Mouse (Mus musculus): Measurements from ENCODE around the gene Tnfrsf17. TPM values are rescaled to one million over a fixed set of nuclear protein-coding genes. Genes with fewer than 3 reads are reported as not detected.
"Not testable (repeated sequence)": the region's sequence is repeated elsewhere in the genome, so short reads cannot be mapped to it uniquely, and the experiment has no call there.

Gene Tnfrsf17
- polyA plus RNA-seq, 1 experiment from 2014 or later, result not detected

DNA sequence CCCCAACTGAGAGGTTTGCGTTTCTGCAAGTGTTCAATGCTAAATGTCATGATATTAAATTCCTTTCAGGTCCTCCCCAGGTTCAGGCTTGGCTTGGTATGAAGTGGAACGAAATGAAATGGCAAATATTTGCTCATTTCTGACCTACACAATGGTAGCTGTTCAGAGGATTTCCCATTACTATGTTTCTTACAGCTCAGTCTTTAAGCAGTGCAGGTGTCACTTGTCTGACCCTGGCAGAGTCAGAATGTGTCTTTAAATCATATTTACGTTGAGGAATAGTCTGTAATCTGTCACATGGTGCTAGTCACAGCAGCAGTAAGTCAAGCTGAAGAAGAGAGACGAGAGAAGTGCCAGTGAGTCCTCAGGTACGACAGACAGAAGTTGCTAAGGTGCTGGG is 45.6 kb downstream of the Tnfrsf17 start:
- Histone ChIP-seq H3K4me2 (replicated peaks) (no peak overlapping the region), H3K27ac (replicated peaks) (no peak overlapping the region), H3K27me3 (no peaks in the 10 kb centered on the region), H3K4me3 (no peak overlapping the region), H3K4me1 (no peaks in the 10 kb centered on the region), H3K9ac (replicated peaks) (no peak overlapping the region), H3K9me3 (no peaks in the 10 kb centered on the region), H3K36me3 (no peaks in the 10 kb centered on the region)
- no peak for ATAC-seq (replicated peaks)
- 69% methylated on average over 5 of the region's 5 CpGs for WGBS

- WGBS, result 22% methylated on average over 10 of the region's 10 CpGs
- H3K4me3 ChIP-seq, result no peak overlapping the region
These were observed 46.3 kb downstream of the Tnfrsf17 start for GRCm38 (mm10) chr16:11359919-11360318.

GRCm38 (mm10) chr16:11360576-11360975 is 47.0 kb downstream of the Tnfrsf17 start:
- not testable (repeated sequence) for H3K4me2 ChIP-seq (replicated peaks); H3K4me3 ChIP-seq; H3K9me3 ChIP-seq; H3K27ac ChIP-seq (replicated peaks); H3K9ac ChIP-seq (replicated peaks); H3K4me1 ChIP-seq; H3K36me3 ChIP-seq; H3K27me3 ChIP-seq; ATAC-seq (replicated peaks)
- WGBS, result 62% methylated on average over 2 of the region's 2 CpGs

More at GRCm38 (mm10) chr16:11359919-11360318, 46.3 kb downstream of the Tnfrsf17 start:
- Histone ChIP-seq H3K27me3 (no peaks in the 10 kb centered on the region), H3K9ac (replicated peaks) (no peak overlapping the region), H3K4me1 (no peaks in the 10 kb centered on the region), H3K27ac (replicated peaks) (no peak overlapping the region), H3K4me2 (replicated peaks) (no peak overlapping the region), H3K9me3 (no peaks in the 10 kb centered on the region), H3K36me3 (no peaks in the 10 kb centered on the region)
- ATAC-seq (replicated peaks), result no peak

GRCm38 (mm10) chr16:11365626-11366025 is 52.0 kb downstream of the Tnfrsf17 start:
- WGBS, result 82% methylated on average over 5 of the region's 5 CpGs
- H3K4me1 ChIP-seq, result peaks cover 16% of the 10 kb centered on the region
- no peak overlapping the region for H3K4me3 ChIP-seq
- no peak overlapping the region for H3K9ac ChIP-seq (replicated peaks)
- H3K27me3 ChIP-seq, result no peaks in the 10 kb centered on the region
- no peak for ATAC-seq (replicated peaks)
- no peaks in the 10 kb centered on the region for H3K9me3 ChIP-seq
- H3K27ac ChIP-seq (replicated peaks), result no peak overlapping the region
- no peak overlapping the region for H3K4me2 ChIP-seq (replicated peaks)
- H3K36me3 ChIP-seq, result no peaks in the 10 kb centered on the region

GRCm38 (mm10) chr16:11366851-11367250 is 53.2 kb downstream of the Tnfrsf17 start:
- Histone ChIP-seq H3K9ac (replicated peaks) (no peak overlapping the region), H3K4me1 (peaks cover 16% of the 10 kb centered on the region), H3K27me3 (no peaks in the 10 kb centered on the region), H3K4me2 (replicated peaks) (no peak overlapping the region), H3K4me3 (no peak overlapping the region), H3K27ac (replicated peaks) (no peak overlapping the region), H3K36me3 (no peaks in the 10 kb centered on the region), H3K9me3 (no peaks in the 10 kb centered on the region)
- 85% methylated on average over 1 of the region's 1 CpGs for WGBS
- ATAC-seq (replicated peaks), result no peak

GRCm38 (mm10) chr16:11368412-11368811 is 54.8 kb downstream of the Tnfrsf17 start:
- ATAC-seq (replicated peaks), result no peak
- WGBS, result 93% methylated on average over 3 of the region's 3 CpGs
- Histone ChIP-seq H3K9ac (replicated peaks) (no peak overlapping the region), H3K36me3 (no peaks in the 10 kb centered on the region), H3K9me3 (no peaks in the 10 kb centered on the region), H3K4me2 (replicated peaks) (no peak overlapping the region), H3K27ac (replicated peaks) (no peak overlapping the region), H3K27me3 (no peaks in the 10 kb centered on the region), H3K4me1 (peaks cover 16% of the 10 kb centered on the region), H3K4me3 (no peak overlapping the region)

DNA sequence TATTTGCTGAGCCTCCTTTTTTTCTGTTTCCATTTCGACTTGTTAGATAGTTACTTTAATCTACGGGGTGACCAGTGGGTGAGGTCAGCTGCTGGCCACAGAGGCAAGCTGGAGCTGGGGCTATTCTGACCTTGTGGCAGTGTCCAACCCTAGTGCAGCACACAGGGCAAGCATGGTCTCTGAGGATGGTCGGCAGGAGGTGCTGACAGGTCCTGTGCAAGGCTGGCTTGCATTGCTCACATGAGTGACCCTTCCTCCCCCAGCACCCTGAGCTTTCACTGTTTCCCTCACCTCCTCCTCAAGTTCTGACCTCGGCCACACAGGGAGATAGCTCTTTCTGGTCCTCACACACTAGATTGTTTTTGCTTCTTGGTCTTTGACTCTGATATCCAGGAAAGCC is 55.5 kb downstream of the Tnfrsf17 start:
- peak; percentile 60; the same call in 1 of the 2 replicates for ATAC-seq (replicated peaks)
- WGBS, result 53% methylated on average over 4 of the region's 4 CpGs
- no peak overlapping the region for H3K4me2 ChIP-seq (replicated peaks)
- H3K27me3 ChIP-seq, result no peaks in the 10 kb centered on the region
- peaks cover 16% of the 10 kb centered on the region for H3K4me1 ChIP-seq
- no peak overlapping the region for H3K27ac ChIP-seq (replicated peaks)
- no peak overlapping the region for H3K4me3 ChIP-seq
- no peaks in the 10 kb centered on the region for H3K36me3 ChIP-seq
- H3K9ac ChIP-seq (replicated peaks), result no peak overlapping the region
- H3K9me3 ChIP-seq, result no peaks in the 10 kb centered on the region

DNA sequence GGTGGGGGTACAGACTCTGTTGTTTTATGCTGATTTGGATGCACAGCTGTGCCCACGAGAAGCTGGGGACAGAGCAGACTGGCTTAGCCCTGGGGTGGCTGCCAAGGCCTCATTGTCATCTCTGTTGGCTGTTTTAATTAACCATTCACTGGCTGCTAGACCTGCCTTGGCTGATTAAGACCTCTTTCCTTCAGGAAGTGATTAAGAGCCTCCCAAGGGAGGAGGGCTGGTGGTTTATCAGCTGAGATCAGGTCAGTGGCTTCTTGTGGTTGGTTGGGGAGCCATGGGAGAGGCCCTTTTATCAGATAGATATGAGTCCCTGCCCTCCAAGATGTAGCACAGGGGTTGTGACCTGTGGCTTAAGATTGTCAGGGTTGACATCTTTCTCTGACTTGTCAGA is 56.0 kb downstream of the Tnfrsf17 start:
- Histone ChIP-seq H3K36me3 (no peaks in the 10 kb centered on the region), H3K4me2 (replicated peaks) (no peak overlapping the region), H3K4me3 (no peak overlapping the region), H3K27me3 (no peaks in the 10 kb centered on the region), H3K4me1 (peaks cover 16% of the 10 kb centered on the region), H3K27ac (replicated peaks) (0 out of 2 replicates have a peak overlapping the region, but pooled peaks have one; percentile 31), H3K9ac (replicated peaks) (no peak overlapping the region), H3K9me3 (no peaks in the 10 kb centered on the region)
- ATAC-seq (replicated peaks), result peak; percentile 72; the same call in 1 of the 2 replicates
- WGBS, result 0% methylated on average over 1 of the region's 1 CpGs

Other genes with a start within 250 kb of the Tnfrsf17 start
- 48.2 and 48.5 TPM in 2 replicates for gene Litaf, start 247.7 kb upstream of the Tnfrsf17 start, polyA plus RNA-seq (2015; fragmentation: Nextera tagmentation; extraction: Ambion mirVana)
- gene Txndc11, start 179.2 kb upstream of the Tnfrsf17 start, polyA plus RNA-seq (2015; fragmentation: Nextera tagmentation; extraction: Ambion mirVana), result 32.1 and 34.4 TPM in 2 replicates
- gene Zc3h7a, start 137.4 kb upstream of the Tnfrsf17 start, polyA plus RNA-seq (2015; fragmentation: Nextera tagmentation; extraction: Ambion mirVana), result 72.9 and 74.8 TPM in 2 replicates
- 155 and 157 TPM in 2 replicates for gene Rsl1d1, start 110.5 kb upstream of the Tnfrsf17 start, polyA plus RNA-seq (2015; fragmentation: Nextera tagmentation; extraction: Ambion mirVana)
- 60.7 and 62.8 TPM in 2 replicates for gene Gspt1, start 59.5 kb upstream of the Tnfrsf17 start, polyA plus RNA-seq (2015; fragmentation: Nextera tagmentation; extraction: Ambion mirVana)
- 14.1 and 15.9 TPM in 2 replicates for gene Snx29, start 9.1 kb downstream of the Tnfrsf17 start, polyA plus RNA-seq (2015; fragmentation: Nextera tagmentation; extraction: Ambion mirVana)